Mouse (Mus musculus): ENCODE data around the gene Ap3b1. TPM values are rescaled to one million over a fixed set of nuclear protein-coding genes. Genes with fewer than 3 reads are reported as not detected.

The Ap3b1 gene
- polyA plus RNA-seq, 1 experiment from 2014 or later = 52.2 TPM

Other genes with a start within 250 kb of the Ap3b1 start
- 29.1 and 29.3 TPM in 2 replicates for gene Scamp1, start 73.1 kb upstream of the Ap3b1 start, polyA plus RNA-seq (2015; fragmentation: Nextera tagmentation; extraction: Ambion mirVana)